Mouse (Mus musculus) adrenal gland, postnatal 14 days (tissue): Measurements from ENCODE around the gene Sapcd1. TPM values are rescaled to one million over a fixed set of nuclear protein-coding genes. Genes with fewer than 3 reads are reported as not detected.
"Not testable (repeated sequence)": the region's sequence is repeated elsewhere in the genome, so short reads cannot be mapped to it uniquely, and the experiment has no call there.

Source experiments
- DNase-seq: peaks from one replicate; pipeline ENCODE4 v3.0.0; 2021; ENCODE audit warnings: mixed read lengths
- total RNA-seq: library from RNA; stranded (reverse); gene quantifications from 2 replicates; pipeline ENCODE4 v1.2.3, GENCODE M21; 2021

The Sapcd1 gene
- total RNA-seq, 1 experiment from 2014 or later = 1.3 TPM

GRCm38 (mm10) chr17:35007387-35007991, 20.3 kb downstream of the Sapcd1 start:
- DNase-seq = no peak

- not testable (repeated sequence) for DNase-seq
Measured at GRCm38 (mm10) chr17:35005902-35006301, 21.9 kb downstream of the Sapcd1 start.

DNA sequence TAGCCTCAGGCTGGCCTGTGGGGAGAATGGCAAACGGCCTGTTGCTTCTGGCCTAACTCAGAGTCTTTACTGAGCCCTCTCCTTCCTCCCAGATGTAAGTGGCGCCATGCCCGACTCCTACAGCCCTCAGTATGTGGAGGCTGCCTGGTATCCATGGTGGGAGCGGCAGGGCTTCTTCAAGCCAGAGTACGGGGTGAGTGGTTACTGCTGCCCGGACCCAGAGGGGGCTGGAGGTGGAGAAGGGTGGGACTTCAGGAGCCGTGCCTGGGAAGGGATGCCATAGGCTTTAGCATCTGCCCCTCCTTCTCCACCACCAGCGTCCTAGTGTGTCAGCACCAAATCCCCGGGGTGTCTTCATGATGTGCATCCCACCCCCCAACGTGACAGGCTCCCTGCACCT, 22.7 kb downstream of the Sapcd1 start:
- DNase-seq = no peak

GRCm38 (mm10) chr17:35004075-35004717, 23.6 kb downstream of the Sapcd1 start:
- no peak for DNase-seq

GRCm38 (mm10) chr17:35003022-35003838, 24.6 kb downstream of the Sapcd1 start:
- no peak for DNase-seq

DNA sequence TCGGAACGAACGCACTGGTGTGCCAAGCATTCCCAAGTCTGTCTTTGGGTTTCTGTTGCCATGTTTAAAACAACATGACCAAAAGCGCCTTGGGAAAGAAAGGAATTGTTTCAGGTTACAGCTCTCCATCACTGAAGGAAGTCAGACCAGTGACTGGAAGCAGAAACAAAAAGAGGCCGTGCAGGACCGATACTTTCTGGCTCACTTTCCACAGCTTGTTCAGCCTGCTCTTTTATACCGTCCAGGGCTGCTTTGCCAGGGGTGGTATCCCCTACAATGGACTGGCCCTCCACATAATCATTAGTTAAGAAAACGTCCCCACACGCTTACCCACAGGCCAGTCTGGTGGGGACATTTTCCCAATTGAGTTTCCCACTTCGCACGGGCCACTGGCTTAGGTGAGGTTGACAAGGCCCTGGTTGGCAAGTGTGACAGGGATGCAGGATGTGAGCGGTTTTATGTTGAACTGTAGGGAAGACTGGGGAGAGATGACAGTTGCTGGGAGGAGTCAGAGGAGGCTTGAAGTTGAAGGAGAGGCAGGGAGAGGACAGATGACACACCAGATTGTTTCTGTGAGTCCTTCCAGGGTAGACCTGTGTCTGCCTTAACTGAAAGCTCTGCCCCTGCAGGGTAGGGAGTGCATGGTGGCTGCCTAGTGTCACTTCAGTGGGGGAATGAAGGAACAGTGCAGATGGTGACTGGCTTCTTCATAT, 25.5 kb downstream of the Sapcd1 start:
- DNase-seq = no peak

- peak; percentile 48 for DNase-seq
Measured at GRCm38 (mm10) chr17:35001452-35002152, 26.2 kb downstream of the Sapcd1 start.

GRCm38 (mm10) chr17:35000717-35001451, 26.9 kb downstream of the Sapcd1 start, which contains the start of gene Vars:
TSS of gene Vars (plus strand) at chr17:35000987.
- peak; percentile 93 for DNase-seq

DNA sequence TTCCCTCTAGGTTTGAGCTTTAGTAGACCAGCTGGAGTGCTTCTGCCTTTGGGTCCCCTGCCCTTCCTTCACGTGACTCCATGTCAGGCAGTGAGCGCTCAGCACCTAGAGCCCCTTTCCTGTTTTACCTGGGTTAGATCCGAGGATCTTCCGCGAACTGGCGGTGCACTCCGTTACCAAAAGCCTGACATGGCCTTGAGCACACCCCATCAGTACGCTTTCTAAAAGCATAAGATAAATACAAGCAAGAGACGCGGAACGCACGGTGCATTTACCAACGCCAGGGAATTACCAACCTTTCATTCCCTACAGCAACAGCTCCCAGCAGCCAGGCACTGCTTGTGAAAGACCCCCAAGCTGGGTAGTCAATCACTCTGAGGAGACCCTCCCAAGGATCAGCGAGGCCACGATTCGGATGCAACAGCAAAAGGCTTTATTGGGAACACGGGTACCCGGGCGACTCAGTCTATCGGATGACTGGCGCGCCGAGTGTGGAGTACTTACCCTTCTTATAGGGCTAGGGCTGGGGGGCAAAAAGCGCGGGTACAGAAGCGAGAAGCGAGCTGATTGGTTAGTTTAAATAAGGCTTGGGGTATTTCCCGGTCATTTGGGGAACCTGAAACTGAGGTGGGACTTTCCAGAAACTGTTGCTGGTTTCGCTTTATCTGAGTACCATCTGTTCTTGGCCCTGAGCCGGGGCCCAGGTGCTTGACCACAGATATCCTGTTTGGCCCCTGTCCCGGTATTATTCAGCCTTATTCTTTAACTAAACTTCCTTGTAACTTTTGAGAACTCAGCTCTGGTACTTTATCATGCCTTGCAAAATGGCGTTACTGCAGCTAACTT, 27.7 kb downstream of the Sapcd1 start:
- not testable (repeated sequence) for DNase-seq

GRCm38 (mm10) chr17:34998526-34999430, 29.0 kb downstream of the Sapcd1 start:
- no peak for DNase-seq

DNA sequence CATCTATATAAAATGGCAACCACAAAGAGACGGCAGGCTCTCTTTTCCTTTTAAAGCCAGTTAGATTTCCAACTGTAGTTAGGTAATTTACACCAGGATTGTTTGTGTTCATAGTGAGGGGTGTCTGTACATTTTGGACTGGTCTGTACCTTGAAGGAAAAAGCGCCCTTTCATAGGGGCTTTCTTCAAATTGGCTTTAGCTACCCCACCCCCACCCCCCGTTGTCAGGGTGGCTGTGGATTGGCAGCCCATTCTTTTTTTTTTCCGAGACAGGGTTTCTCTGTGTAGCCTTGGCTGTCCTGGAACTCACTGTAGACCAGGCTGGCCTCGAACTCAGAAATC, 30.7 kb downstream of the Sapcd1 start:
- no peak for DNase-seq

GRCm38 (mm10) chr17:34996411-34997141, 31.2 kb downstream of the Sapcd1 start:
- DNase-seq = no peak

- DNase-seq = not testable (repeated sequence)
Measured at GRCm38 (mm10) chr17:34995927-34996326, 31.9 kb downstream of the Sapcd1 start.

- DNase-seq = not testable (repeated sequence)
Measured at GRCm38 (mm10) chr17:34995192-34995591, 32.6 kb downstream of the Sapcd1 start.

DNA sequence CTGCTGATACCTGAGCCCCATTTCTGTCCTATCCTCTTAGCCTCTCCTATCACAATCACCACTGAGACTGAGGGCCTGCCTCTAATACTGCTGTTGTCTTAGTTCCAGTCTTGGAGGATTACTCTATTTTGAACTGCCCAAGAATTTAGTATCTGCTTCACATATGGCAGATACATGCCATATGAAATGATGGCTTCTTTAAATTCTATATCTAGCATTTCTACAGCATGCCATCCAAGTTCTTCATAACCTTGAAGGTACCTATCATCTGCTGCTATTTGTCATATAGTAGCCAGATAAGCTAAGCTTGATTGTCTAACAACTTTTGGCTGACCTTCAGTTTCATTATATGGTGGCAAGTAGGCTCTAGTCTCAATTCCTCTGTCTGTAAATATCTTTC, 33.1 kb downstream of the Sapcd1 start:
- DNase-seq = no peak

GRCm38 (mm10) chr17:34984218-34984617, 43.6 kb downstream of the Sapcd1 start:
- no peak for DNase-seq

DNA sequence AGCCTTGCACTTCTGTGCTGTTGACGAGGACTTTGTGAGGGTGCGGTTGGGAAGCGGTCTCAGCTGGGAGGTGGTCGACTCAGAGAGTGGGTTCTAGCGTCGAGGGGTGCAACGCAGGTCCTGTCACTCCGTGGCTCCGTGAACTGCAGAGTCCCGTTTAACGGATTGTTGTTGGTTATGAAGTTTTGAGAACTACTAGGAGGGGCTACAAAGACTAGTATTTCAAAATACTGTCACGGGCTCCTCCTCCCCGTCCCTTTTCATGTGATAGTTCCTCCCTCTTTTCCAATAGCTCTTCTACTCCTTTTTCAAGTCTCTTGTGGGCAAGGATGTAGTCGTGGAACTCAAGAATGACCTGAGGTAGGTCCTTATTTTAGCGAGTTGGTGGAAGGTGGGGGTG, 45.5 kb downstream of the Sapcd1 start:
- no peak for DNase-seq

DNA sequence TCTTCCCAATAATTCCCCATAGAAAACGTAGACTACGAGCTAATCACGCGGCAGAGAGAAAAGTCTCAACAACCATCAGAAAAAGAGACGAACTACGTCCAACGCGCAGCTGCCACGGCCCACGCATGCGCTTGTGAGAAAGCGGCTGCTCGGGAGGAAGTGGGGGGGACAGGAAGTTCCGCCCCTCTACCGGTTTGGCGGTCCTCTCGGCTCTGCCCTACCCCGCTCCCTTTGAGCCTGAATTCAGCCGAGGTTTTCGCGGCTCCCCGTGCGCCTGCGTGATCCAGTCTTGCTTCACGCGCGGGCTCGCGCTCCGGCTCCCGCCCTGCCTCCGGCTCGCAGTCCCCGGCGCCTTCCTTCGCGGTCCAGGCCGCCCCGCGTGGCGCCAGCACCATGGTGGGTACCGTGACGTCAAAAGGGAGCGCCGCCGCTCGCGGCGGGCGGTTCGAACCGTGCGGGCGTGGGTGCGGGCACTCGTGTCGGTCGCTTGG, 46.1 kb downstream of the Sapcd1 start, which contains the start of gene Lsm2:
Gene Lsm2 (plus strand): TSS at position 173 of the 491 bp plus-strand sequence.
- DNase-seq = peak; percentile 94
